Mouse (Mus musculus): ENCODE data around the gene Cnga1.
A peak's percentile ranks its signal among the peaks of the same experiment; 100 is the strongest.

Cnga1 gene

DNA sequence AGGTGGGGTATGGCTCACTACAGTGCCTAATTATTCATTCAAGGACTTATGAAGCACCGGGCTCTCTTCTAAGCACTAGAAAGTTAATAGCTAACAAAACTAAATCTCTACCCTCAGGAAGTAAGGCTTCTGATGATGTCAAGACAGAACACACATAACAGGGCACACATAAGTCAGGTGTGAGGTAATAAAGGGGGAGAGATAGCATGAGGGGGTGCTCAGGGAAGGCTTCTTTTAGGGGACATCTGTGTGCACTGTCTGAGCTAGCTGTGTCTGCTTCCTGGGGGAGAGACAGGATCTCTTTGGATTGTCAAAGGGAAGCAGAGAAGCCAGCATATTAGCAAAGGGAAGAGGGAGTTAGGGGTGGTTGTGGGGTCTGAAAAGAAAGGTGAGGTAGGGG, at the start of gene Cnga1:
TSS of gene Cnga1 (minus strand) at position 101 of the 400 bp plus-strand sequence.
- no peak for DNase-seq (ENCODE audit: low spot score)

DNA sequence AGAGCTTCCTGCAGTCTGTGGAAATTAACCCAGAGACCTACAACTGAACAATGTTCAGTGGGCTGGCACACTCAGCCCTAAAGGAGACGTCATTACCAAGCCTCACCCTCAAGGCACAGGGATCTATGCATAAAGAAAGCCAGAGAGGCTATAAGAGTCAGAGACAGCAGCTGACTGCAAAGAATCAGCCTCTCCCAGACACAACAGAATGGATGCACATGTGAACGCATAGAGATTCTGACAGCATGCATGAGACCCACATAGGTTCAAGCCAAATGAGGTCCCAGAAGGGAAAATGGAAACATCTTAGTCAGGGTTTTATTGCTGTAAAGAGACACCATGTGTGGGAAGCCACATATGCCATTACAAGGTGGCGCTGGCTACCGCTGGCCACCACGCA, 46.4 kb upstream of the Cnga1 start:
- no peak for DNase-seq (ENCODE audit: low spot score)

DNA sequence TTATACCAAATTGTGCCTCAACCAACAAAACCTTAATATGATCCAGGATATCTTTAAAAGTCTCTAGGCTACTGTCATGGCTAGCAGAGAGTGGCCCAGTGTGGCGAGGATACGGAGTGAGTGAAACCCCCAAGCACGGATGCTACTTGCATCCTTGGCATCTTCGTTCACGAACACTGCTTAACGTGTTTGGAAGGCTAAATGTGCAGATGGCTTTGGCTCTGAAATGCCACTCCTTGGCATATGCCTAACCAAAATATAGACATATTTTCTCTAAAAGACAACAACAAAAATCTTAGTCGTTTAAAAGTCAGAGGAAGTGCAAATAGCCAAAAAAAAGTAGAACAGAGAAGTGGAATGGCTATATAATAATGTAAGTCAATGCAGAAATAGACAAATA, 45.5 kb upstream of the Cnga1 start:
- no peak for DNase-seq (ENCODE audit: low spot score)

DNA sequence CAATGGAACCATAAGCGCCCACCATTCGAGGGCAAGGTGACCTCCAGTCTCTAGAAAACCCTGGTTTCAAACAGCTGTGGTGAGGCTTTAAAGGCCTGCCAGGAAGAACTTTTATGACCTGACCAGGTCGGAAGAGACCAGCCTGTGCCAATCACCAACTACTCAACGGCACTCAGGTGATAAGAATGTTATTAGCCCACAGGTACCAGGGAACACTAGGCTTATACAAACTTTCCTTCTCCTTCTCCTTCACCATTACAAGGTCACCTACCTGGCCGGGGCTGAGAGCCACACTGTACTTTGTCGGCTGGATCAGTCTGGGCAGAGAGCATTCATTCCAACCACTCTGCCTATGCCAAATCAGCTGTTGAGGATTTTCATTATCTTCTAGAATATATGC, 37.4 kb upstream of the Cnga1 start:
- no peak for DNase-seq (ENCODE audit: low spot score)

DNA sequence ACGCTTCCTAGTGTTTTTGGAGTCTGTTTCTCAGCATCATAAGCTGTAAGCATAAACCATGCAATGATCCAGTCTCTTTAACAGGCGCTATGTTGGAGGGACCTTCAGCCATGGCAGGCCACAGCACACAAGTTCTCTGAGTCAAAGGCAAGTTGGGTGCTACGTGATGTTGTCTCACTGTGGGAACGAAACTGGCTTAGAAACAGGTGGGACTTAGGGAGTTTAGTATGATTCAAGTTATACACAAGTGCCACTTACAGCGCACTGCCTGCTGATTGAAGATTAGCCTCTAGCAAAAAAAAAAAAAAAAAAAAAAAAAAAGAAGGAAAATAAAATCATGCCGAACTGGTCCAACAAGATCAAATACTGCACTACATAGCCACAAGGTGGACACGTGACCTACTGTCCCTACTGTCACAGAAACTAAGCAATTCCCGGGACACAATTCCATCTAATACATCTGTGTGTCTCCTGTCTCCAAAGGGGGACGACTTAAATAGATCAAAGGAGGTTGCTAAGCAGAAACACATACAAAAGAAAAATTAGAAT, 31.0 kb upstream of the Cnga1 start:
- peak; percentile 18 for DNase-seq (ENCODE audit: low spot score)

DNA sequence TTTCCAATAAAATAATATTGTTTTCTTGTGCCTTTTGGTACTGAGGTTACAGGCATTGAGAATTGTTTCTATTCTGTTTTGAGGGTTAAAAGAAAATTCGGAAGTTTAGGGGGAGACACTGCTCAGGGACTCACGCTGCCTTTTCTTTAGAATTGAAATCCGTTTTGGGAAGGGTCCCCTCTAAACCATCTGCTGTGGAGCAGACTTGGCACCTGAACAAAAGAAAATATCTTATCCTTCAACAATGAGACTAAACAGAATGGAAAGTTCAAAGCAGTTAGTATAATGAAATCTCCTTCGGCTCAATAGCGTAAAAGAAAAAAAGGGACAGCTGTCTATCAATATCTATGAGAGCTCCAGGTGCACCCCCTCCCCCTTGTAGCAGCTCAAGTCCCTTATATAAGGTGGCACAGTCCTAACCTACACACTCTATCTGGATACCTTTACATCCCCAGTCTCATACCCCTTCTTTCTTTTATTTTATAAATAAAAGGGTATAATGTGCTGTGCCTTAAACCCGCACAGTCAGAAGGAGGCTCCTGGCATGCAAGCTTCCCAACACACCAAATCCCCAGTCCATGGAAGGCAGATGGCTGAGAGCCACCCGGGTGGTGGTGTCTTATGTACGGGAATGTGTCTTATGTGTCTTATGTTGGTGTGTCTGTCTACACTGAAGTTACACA, 27.1 kb upstream of the Cnga1 start:
- no peak for DNase-seq (ENCODE audit: low spot score)

DNA sequence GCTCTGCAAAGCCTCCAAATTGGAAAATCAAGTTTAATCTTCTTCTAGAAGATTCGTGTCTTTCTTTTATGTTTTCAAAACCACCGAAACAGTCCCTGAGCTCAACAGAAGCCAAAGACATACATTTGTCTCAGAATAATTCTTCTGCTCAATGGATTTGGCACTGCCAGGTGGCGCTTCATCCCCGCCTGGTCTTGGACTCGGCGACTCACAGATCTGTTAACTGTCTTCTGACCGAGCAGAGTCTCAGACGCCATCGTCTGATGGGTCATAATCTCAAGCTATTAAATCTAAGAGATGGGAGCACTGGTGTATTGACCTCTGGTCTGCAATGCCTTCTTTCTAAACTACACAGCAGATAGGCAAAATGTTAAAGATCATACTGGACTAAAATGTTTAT, 24.3 kb upstream of the Cnga1 start:
- no peak for DNase-seq (ENCODE audit: low spot score)

DNA sequence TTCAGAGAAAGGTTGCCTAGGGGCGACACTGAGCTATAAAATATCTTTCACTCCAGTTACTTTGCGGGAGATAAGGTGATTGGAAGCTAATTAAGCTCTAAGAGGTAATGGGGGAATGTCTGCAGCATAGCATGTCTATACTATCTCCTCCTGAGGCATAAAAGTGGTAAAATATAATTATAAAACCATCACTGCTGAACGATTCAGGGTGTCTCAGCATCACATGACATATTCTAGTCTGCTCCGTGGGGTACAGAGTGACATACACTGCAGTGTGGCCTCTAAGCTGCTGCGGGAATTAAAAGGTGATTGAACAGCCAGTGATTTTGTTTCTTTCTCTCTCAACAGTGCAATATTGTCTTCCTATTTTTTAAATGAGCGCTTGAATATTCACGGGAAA, 22.4 kb upstream of the Cnga1 start:
- no peak for DNase-seq (ENCODE audit: low spot score)

DNA sequence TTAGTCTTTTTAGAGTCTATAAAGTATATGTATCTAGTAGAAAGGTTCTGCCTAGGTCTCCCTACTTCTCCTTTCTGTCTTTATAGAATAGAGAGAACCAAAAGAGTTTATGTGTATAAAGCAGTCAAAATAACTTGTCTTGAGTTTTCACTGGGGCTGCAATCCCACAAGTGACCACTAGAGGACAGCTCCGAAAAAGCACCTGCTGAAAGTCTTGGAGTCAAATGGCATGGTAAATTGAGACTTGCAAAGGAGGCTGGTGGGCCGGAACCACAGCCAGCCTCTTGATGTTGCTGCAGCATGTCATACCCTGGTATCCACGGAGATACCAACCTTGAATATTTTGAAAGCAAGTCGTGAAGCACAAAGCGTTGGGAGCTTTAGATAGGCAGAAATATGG, 21.2 kb upstream of the Cnga1 start:
- DNase-seq (ENCODE audit: low spot score): peak; percentile 66

DNA sequence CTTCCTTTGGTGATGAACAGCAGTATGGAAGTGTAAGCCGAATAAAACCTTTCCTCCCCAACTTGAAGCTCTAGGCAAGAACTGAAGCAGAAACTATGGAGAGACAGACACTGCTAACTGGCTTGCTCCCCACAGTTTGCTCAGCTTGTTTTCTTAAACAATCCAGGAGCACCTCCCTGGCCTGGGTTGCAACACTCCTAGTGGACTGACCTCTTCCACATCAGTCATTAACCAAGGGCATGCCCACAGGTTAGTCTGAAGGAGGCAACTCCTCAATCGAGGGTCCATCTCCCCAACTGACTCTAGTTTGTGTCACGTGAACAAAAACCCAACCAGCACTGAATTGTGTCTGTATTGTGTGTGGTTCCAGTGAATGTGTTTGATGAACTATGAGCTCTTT, 20.8 kb upstream of the Cnga1 start:
- DNase-seq (ENCODE audit: low spot score): no peak

DNA sequence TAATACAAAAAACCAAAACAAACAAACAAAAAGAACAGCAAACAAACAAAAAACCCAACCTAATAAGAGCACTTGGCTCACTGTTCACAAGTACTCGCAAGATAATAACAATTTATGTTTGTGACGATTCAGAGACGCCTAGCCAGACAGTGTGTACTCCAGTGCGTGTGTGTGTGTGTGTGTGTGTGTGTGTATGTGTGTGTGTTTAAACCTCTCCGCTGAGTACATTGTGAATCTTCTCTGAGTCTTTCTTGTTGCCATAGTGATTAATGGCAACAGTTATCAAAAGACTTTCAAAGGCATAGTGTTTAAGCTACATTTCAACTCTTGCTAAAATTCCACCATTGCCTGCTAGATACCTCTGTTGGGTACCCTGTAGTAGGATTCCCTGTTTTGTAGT, 20.1 kb upstream of the Cnga1 start:
- DNase-seq (ENCODE audit: low spot score): no peak

DNA sequence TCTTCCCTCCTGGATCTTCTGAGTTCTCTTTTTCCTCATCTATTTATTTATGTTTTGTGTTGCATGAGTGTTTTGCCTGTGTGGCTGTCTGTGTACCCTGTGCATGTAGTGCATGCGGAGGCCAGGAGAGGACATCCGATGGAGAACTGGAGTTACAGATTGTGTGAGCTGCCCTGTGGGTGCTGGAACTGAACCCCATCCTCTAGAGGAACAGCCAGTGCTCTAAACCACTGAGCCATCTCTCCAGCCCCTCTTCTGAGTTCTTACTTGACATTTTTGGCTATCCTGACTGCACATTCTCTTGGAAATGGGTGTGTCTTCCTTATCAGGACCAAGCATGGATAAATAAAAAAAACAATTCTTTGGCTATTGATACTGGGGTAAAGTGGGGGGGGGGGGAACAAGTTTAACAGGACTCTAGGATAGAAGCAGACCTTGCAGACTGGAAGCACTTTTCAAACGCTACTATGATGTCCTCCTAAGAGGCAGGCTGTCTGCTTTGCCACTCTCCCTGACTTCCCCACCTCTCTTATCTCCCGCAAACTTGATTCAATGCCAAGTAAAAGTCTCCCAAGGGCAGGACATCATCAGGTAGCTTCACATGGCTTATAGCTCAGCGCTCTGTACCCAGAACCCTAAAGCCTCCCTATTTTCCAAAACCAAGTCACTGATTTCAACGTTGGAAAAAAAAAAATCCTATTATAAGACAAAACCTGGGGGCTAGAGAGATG, 17.1 kb upstream of the Cnga1 start:
- no peak for DNase-seq (ENCODE audit: low spot score)

DNA sequence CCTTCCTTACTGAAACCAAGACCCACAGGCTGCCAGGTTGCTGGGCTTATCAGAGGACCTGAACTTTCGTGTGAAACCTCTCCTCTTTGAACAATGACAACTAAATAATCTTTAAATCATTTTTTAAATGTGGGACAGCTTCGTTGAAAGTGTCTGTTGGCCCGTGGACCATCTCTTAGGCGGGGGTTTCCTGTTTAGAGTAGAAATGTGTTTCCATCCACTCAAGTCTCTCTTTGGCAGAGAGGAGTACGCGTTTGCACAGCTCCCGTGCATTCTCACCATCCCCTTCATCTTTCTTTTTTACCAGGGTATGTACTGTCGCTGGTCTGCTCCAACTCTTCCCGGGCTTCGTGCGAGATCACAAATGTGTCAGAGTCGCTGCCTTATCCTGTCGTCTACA, 14.3 kb upstream of the Cnga1 start:
- no peak for DNase-seq (ENCODE audit: low spot score)

DNA sequence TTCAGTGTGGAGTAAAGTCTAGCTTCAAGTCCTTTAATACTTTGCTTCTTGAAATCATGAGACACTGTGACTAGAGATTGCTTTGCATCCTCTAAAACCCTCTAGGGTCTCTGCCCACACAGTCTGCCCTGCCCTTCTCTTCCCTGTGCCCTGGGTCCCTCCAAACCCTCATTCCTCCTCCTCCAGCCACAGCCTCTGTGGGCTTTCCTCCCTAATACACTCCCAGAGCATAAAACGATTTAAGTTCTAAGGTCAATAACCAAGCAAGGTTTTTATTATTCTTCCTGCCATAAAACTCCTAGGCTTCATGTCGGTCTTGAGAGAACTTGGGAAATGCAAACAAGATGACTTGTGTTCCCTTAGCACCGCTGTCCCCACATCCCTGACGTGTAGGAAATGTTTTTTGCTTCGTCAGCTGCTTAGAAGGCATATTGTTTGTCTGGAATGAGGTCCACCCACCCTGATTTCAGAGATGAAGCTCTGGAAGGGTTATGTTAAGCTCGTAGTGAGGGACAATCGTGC, 12.3 kb upstream of the Cnga1 start:
- no peak for DNase-seq (ENCODE audit: low spot score)

DNA sequence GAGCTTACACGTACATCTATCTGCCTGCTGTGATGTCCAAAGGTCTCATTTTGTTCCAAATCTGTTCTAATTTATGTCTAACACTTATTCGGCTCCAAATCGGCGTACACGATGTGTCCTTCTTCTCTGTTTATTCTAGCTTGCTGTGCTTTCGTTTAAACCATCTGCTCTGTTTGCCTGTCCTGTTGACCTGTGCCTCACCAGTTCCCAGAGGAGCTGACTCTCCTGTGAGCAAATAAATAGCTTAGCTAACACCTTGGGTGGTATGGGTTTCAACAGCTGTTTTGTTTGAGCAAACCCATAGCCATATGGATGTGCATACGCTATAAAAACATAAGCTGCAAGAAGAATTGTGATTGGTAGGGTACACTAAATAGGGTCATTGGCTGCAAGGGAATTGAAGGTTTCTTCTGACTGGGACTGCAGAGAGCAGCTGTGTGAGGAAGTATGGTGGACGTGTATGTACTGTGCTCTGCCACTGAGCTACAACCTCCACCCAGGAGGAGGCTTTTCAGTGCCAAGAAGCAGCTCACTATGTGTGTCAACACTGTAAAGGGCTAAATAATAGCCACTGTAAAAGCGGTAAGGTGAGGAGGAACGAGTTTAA, 9.1 kb upstream of the Cnga1 start:
- DNase-seq (ENCODE audit: low spot score): no peak

DNA sequence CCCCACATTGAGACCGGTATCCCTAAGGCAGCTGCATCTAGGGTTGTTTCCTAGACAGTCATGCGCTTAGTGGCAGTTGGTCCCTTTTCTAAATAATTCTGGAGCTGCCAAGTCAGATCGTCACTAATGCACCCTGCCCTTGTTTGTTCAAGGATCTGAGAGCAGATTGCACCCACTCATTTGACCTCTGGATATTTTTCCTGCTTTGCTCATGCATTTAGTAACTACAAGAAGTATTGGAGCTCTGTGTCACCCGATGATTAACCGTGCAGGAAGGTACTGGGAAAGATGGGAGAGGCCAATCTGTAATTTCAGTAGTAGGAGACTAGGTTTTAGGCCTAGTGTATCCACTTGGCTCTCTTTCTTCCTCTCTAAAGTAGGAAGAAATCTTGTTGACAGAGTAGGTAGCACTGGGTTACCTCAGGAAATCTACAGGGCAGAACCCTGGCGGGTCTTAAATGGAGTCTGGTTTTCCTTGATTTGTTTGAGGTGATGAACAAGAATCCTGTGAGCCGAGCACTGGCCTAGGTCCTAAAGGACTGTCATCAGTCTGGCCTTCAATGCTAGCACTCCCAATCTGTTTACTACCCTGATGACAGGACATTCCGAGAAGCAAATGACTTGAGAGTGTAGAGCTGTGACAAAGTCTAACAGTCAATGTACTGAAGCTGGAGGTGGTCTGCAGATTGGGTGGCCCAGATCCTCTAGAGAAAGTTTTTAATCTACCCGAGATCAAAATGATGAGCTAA, 5.1 kb upstream of the Cnga1 start:
- peak; percentile 24 for DNase-seq (ENCODE audit: low spot score)

DNA sequence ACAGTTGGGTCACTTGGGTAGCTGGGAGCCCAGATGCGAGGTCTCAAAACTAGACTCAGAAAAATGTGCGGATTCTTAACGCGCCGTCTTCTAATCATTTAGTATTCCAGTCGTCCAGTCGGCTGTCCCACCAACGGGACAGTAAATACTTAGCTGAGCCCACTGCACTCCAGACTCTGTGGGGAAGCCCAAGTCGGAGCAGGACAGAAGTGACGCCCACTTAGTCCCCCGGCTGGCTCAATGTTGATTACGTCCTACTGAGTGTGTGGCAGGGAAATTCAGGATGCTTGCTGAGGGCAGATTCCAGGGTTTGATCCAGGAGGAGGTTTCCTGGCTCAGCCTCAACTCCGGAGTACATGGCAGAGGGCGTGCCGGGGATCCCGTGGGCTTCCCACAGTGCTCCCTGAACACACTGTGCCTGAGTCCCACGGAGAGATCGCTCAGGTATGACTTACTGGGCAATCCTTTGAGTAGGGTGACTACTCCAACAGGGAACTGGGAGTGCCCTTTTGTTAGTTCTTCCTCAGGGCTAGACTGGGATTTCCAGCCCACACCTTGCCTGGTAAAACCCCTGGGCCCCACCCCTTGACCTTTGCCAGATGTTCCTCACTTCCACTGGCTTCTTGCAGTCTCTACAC, 4.0 kb upstream of the Cnga1 start:
- no peak for DNase-seq (ENCODE audit: low spot score)

DNA sequence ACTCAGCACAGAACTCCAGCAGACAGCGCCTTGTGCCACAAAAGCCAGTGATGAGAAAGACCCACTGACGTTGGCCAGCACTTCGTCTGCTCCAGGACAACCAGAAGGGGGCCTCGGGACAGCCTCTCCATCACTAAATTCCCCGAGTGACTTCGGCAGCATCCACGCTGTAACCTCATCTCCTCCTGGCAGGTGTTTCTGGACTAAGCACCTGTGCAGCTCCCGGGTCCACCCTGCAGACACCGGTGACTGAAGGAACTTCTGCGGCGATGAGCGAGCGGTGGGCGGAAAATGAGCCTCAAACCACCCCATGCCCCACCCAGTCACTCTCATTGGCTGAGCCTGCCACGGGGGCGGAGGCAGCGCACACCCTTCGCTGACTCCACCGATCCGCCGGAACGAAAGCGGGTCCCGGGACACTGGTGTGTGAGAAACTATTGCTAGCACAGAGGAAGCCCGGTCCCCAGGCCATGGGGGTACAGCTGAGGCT, 3.4 kb upstream of the Cnga1 start, which contains the start of gene Nipal1:
TSS of gene Nipal1 (plus strand) at position 378 of the 490 bp plus-strand sequence.
- DNase-seq (ENCODE audit: low spot score): peak; percentile 72

DNA sequence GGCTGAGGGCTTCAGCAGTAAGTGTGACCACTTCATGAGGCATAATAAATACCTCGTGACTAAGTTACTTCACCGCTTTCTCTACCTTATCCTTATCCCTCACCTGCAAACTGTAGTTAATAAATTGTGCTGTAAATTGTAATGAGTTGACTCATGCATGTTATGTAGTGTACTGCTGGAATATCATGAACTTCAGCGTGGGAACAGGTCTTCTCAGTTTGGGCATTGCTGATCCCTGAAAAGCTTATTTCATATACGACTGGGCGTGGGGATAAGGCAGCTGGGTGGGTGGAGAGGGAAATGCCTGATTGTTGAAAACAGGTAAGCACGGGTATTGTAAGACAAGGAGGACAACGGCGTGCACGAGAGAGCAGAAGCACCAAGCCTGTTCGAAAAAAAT, 2.9 kb upstream of the Cnga1 start:
- no peak for DNase-seq (ENCODE audit: low spot score)

DNA sequence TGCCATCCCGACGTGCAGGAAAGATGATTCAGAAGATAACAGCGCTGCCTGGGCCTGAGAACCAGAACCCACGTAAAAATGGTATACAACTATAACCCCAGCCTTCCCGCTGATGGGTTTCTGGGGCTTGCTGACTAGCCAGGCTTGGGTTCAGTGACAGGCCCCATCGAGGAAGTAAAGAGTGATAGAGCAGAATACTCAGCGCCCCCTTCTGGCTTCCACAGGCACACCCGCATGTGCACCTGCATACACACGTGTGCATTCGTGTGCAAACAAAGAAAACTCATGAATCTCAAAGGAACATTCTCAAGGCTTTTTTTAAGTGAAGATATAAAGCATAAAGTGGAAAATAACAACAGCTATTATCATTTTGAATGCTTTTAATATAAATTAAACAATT, 2.1 kb upstream of the Cnga1 start:
- DNase-seq (ENCODE audit: low spot score): no peak

DNA sequence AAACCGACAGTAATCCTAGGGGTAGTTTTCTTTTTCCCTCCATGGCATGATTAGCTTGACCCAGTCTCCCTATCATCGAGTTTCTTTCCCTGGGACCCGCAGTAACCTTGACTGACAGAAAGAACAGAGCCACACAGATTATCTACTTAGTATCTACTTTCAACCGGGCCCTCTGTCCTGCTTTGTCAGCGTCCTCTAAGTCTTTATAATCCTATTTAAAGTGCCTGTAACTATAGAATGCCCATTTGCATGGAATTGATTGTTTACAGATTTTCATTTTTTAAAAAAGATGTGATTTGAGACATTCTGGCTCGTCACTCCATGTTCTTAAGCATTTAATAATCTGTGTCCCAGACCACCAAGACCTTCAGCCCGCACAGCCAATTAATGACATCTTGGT, 420 bp downstream of the Cnga1 start:
- DNase-seq (ENCODE audit: low spot score): no peak

DNA sequence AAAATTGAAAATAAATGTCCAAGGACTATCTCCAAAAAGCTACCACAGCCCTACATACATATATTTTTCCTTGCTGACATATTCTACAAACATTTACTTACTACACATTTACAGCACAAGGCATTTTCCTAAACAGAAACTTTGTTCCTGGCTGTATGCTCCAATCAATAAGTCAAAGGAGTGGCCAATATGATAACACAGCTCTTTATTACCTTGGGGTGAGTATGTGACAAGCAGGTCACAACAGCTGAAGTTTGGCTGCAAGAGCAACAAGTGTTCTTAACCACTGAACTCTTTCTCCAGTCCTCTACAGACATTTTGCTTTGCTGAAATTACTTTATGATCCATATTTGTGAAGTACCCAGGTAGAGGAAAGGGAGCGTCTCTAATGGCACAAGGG, 4.0 kb downstream of the Cnga1 start:
- DNase-seq (ENCODE audit: low spot score): no peak

Measured in urinary bladder, postnatal 14 days (tissue).